Mouse (Mus musculus) small intestine, adult 10 weeks (tissue): Measurements from ENCODE around the gene Rad51ap1. TPM values are rescaled to one million over a fixed set of nuclear protein-coding genes. Genes with fewer than 3 reads are reported as not detected.

Experiments used
- polyA plus RNA-seq: library from polyadenylated mRNA; stranded (reverse); fragments of 350-450 nt; fragmentation: Illumina TruSeq; extraction: RNeasy Lipid Tissue Mini Kit (QIAGEN cat#74804); gene quantifications from one replicate; pipeline ENCODE4 v1.2.3, GENCODE M21; 2014; ENCODE audit warnings: low replicate concordance

Gene Rad51ap1
- polyA plus RNA-seq, result 26.2 TPM

GRCm38 (mm10) chr6:126939487-126940171 lies at the start of gene Rad51ap1, which contains the start of gene D6Wsu163e:
Gene Rad51ap1, minus strand, starts transcription at chr6:126939587.
Gene D6Wsu163e, plus strand, starts transcription at chr6:126939962.

GRCm38 (mm10) chr6:126921111-126921881 lies 18.1 kb downstream of the Rad51ap1 start, which contains the start of gene Dyrk4:
Gene Dyrk4, minus strand, starts transcription at chr6:126921839.

Other genes starting within 250 kb of the Rad51ap1 start
- gene Kcna6, start 198.9 kb downstream of the Rad51ap1 start, polyA plus RNA-seq, result 0.30 TPM
- 67.0 TPM for gene Ndufa9, start 90.5 kb downstream of the Rad51ap1 start, polyA plus RNA-seq
- gene Akap3, start 86.5 kb downstream of the Rad51ap1 start, polyA plus RNA-seq, result 0.11 TPM
- gene Dyrk4, start 17.7 kb downstream of the Rad51ap1 start, polyA plus RNA-seq, result not detected
- 11.6 TPM for gene D6Wsu163e, start 375 bp upstream of the Rad51ap1 start, polyA plus RNA-seq
- not detected for gene Fgf6, start 76.0 kb upstream of the Rad51ap1 start, polyA plus RNA-seq
- not detected for gene Fgf23, start 133.3 kb upstream of the Rad51ap1 start, polyA plus RNA-seq
- 3.6 TPM for gene Tigar, start 170.0 kb upstream of the Rad51ap1 start, polyA plus RNA-seq
- 43.8 TPM for gene Ccnd2, start 212.6 kb upstream of the Rad51ap1 start, polyA plus RNA-seq